Mouse (Mus musculus): ENCODE data around the gene Gm27021. TPM values are rescaled to one million over a fixed set of nuclear protein-coding genes. Genes with fewer than 3 reads are reported as not detected.

The Gm27021 gene
- polyA plus RNA-seq, 1 experiment from 2014 or later = 2.3 TPM

GRCm38 (mm10) chr8:120565151-120565711 lies 102.6 kb downstream of the Gm27021 start:
- Histone ChIP-seq H3K36me3 (ENCODE audit: control insufficient read depth, insufficient read depth, low read length) (peaks cover 32% of the 10 kb centered on the region), H3K4me2 (ENCODE audit: low read depth) (no peak overlapping the region), H3K4me1 (ENCODE audit: control insufficient read depth, insufficient read depth, low read length) (peaks cover 57% of the 10 kb centered on the region), H3K27me3 (ENCODE audit: control insufficient read depth, insufficient read depth, low read length) (no peaks in the 10 kb centered on the region), H3K27ac (ENCODE audit: low read depth, low read length) (peak overlapping the region; percentile 67), H3K4me3 (ENCODE audit: low read depth, low read length) (no peak overlapping the region), H3K9ac (ENCODE audit: low read length) (no peak overlapping the region), H3K9me3 (ENCODE audit: control insufficient read depth, low read length) (no peaks in the 10 kb centered on the region)
- DNase-seq (ENCODE audit: low spot score) (peak; percentile 62), ATAC-seq (ENCODE audit: insufficient read depth, low FRiP score, low TSS enrichment) (peak; percentile 54)
- 18% methylated on average over 7 of the region's 7 CpGs for WGBS

- WGBS = 56% methylated on average over 20 of the region's 20 CpGs
- DNase-seq (ENCODE audit: low spot score) (peak; percentile 68), ATAC-seq (ENCODE audit: insufficient read depth, low FRiP score, low TSS enrichment) (0 out of 2 replicates have a peak, but pooled peaks have one; percentile 29)
Observed at GRCm38 (mm10) chr8:120563851-120564837, 103.7 kb downstream of the Gm27021 start.

GRCm38 (mm10) chr8:120563348-120563724 lies 104.5 kb downstream of the Gm27021 start:
- peaks cover 70% of the 10 kb centered on the region for H3K4me1 ChIP-seq (ENCODE audit: control insufficient read depth, insufficient read depth, low read length)
- H3K36me3 ChIP-seq (ENCODE audit: control insufficient read depth, insufficient read depth, low read length) = peaks cover 24% of the 10 kb centered on the region
- DNase-seq (ENCODE audit: low spot score) (peak; percentile 69), ATAC-seq (ENCODE audit: insufficient read depth, low FRiP score, low TSS enrichment) (no peak)
- no peak overlapping the region for H3K9ac ChIP-seq (ENCODE audit: low read length)
- no peak overlapping the region for H3K4me3 ChIP-seq (ENCODE audit: low read depth, low read length)
- no peak overlapping the region for H3K4me2 ChIP-seq (ENCODE audit: low read depth)
- 18% methylated on average over 8 of the region's 8 CpGs for WGBS
- H3K27me3 ChIP-seq (ENCODE audit: control insufficient read depth, insufficient read depth, low read length) = no peaks in the 10 kb centered on the region
- no peaks in the 10 kb centered on the region for H3K9me3 ChIP-seq (ENCODE audit: control insufficient read depth, low read length)
- H3K27ac ChIP-seq (ENCODE audit: low read depth, low read length) = peak overlapping the region; percentile 67

More at GRCm38 (mm10) chr8:120563851-120564837, 103.7 kb downstream of the Gm27021 start:
- H3K9ac ChIP-seq (ENCODE audit: low read length) = no peak overlapping the region
- H3K4me1 ChIP-seq (ENCODE audit: control insufficient read depth, insufficient read depth, low read length) = peaks cover 63% of the 10 kb centered on the region
- H3K4me2 ChIP-seq (ENCODE audit: low read depth) = no peak overlapping the region
- H3K9me3 ChIP-seq (ENCODE audit: control insufficient read depth, low read length) = no peaks in the 10 kb centered on the region
- H3K27me3 ChIP-seq (ENCODE audit: control insufficient read depth, insufficient read depth, low read length) = no peaks in the 10 kb centered on the region
- H3K36me3 ChIP-seq (ENCODE audit: control insufficient read depth, insufficient read depth, low read length) = peaks cover 31% of the 10 kb centered on the region
- H3K4me3 ChIP-seq (ENCODE audit: low read depth, low read length) = no peak overlapping the region
- H3K27ac ChIP-seq (ENCODE audit: low read depth, low read length) = peak overlapping the region; percentile 67

DNA sequence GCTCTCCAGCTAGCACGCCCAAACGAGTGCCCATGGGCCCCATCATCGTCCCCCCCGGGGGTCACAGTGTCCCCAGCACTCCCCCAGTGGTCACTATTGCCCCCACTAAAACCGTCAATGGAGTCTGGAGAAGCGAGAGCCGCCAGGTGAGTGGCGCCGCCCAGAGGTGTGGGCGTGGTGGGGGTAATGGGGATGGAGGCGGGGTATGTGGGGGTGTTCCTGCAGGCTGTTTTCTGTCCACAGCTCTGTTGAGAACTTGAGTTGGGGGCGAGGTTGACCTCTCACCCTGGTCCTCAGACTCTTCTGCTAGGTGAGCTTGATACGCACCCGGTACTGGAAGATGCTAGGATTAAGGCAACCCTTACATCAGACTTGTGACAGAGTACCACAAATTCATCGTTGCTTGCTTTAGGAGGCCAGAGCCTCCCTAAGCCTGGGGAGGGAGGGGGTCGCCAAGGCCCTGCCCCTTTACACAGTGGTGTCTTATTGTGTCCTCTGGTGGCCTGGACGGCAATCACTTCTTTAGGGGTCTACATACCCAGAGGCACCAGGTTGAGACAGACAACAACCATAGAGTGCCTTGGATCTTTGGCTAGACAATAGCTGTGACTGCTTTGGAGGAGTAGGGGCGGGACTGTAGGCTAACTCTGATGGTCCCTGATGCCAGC lies 105.1 kb downstream of the Gm27021 start:
- peak overlapping the region; percentile 67 for H3K27ac ChIP-seq (ENCODE audit: low read depth, low read length)
- no peak for DNase-seq (ENCODE audit: low spot score)
- H3K4me1 ChIP-seq (ENCODE audit: control insufficient read depth, insufficient read depth, low read length) = peaks cover 76% of the 10 kb centered on the region
- 0 out of 2 replicates have a peak overlapping the region, but pooled peaks have one; percentile 3 for H3K9ac ChIP-seq (ENCODE audit: low read length)
- H3K9me3 ChIP-seq (ENCODE audit: control insufficient read depth, low read length) = no peaks in the 10 kb centered on the region
- peaks cover 19% of the 10 kb centered on the region for H3K36me3 ChIP-seq (ENCODE audit: control insufficient read depth, insufficient read depth, low read length)
- no peak for ATAC-seq (ENCODE audit: insufficient read depth, low FRiP score, low TSS enrichment)
- H3K4me3 ChIP-seq (ENCODE audit: low read depth, low read length) = no peak overlapping the region
- 82% methylated on average over 18 of the region's 18 CpGs for WGBS
- H3K4me2 ChIP-seq (ENCODE audit: low read depth) = no peak overlapping the region
- H3K27me3 ChIP-seq (ENCODE audit: control insufficient read depth, insufficient read depth, low read length) = no peaks in the 10 kb centered on the region

DNA sequence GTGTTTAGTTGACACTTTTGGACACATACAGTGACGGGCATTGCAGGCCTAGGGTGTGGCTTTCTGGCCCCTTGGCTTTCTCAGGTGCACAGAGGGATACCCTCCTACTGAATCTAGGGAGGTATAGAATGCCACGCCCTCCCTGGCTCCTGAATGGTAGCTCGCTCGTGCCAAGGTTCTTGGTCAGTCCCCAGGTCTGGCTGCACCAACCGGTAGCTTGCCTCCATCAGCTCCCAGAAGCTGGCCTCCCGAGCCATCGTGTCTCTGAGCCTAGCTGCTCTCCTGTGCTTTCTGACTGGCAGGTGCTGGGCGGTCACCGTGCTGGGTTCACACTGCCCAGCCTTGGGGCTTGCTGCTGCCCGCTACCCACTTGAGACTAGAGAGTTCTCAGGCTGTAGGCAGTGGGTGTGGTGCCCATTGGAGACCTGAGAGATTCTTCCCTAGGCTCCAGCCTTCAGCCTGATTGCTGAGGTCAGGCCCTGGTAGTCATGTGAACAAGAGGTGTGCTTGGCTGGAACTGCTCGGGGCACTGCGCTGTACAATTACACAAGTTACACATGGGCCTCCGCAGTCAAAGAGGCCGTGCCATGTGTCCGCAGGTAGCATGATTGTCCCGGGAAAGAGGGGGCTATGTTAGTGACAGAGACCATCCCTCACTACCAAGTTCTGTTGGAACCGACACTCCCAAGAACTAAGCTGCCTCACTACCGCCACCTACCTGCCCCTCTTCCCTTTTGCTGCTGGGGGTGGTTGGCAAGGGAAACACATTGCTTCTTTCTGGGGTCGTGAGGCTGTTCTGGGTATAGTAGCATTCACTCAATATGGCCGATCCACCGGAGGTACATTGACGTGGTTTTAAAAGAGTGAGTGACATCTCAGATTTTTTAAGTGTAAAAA lies 106.1 kb downstream of the Gm27021 start:
- no peak for ATAC-seq (ENCODE audit: insufficient read depth, low FRiP score, low TSS enrichment)
- Histone ChIP-seq H3K27me3 (ENCODE audit: control insufficient read depth, insufficient read depth, low read length) (no peaks in the 10 kb centered on the region), H3K9ac (ENCODE audit: low read length) (no peak overlapping the region; the same call in 1 of the 2 replicates), H3K36me3 (ENCODE audit: control insufficient read depth, insufficient read depth, low read length) (peaks cover 9% of the 10 kb centered on the region), H3K4me3 (ENCODE audit: low read depth, low read length) (no peak overlapping the region), H3K4me2 (ENCODE audit: low read depth) (no peak overlapping the region), H3K9me3 (ENCODE audit: control insufficient read depth, low read length) (no peaks in the 10 kb centered on the region), H3K27ac (ENCODE audit: low read depth, low read length) (peak overlapping the region; percentile 67), H3K4me1 (ENCODE audit: control insufficient read depth, insufficient read depth, low read length) (peaks cover 86% of the 10 kb centered on the region)
- DNase-seq (ENCODE audit: low spot score) = no peak
- 86% methylated on average over 22 of the region's 22 CpGs for WGBS

DNA sequence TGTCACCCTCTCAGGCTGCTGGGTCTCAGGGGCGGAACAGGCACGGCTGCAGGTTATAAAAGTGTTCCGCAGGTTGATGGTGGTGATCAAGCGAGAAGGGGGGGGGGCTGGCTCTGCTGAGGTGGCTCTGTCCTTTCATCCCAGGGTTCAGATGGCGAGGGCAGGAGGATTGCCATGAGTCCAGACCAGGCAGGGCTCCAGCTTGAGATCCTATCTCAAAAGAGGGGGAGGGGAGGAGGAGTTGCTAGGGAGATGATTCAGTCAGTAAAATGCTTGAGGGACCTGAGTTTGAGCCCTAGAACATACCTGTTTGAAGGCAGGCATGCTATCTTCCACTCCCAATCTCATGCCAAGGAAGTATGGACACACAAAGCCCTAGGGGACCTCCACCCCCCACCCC lies 107.3 kb downstream of the Gm27021 start:
- WGBS = 59% methylated on average over 5 of the region's 5 CpGs
- Histone ChIP-seq H3K36me3 (ENCODE audit: control insufficient read depth, insufficient read depth, low read length) (peaks cover 4% of the 10 kb centered on the region), H3K9ac (ENCODE audit: low read length) (no peak overlapping the region), H3K4me1 (ENCODE audit: control insufficient read depth, insufficient read depth, low read length) (peaks cover 92% of the 10 kb centered on the region), H3K4me3 (ENCODE audit: low read depth, low read length) (no peak overlapping the region), H3K27ac (ENCODE audit: low read depth, low read length) (peak overlapping the region; percentile 68; the same call in 1 of the 2 replicates), H3K27me3 (ENCODE audit: control insufficient read depth, insufficient read depth, low read length) (no peaks in the 10 kb centered on the region), H3K9me3 (ENCODE audit: control insufficient read depth, low read length) (no peaks in the 10 kb centered on the region), H3K4me2 (ENCODE audit: low read depth) (no peak overlapping the region)
- ATAC-seq (ENCODE audit: insufficient read depth, low FRiP score, low TSS enrichment) (no peak), DNase-seq (ENCODE audit: low spot score) (no peak)

- WGBS = 19% methylated on average over 11 of the region's 11 CpGs
- DNase-seq (ENCODE audit: low spot score) = peak; percentile 48
- Histone ChIP-seq H3K4me2 (ENCODE audit: low read depth) (no peak overlapping the region; the same call in 1 of the 2 replicates), H3K9me3 (ENCODE audit: control insufficient read depth, low read length) (no peaks in the 10 kb centered on the region), H3K36me3 (ENCODE audit: control insufficient read depth, insufficient read depth, low read length) (peaks cover 5% of the 10 kb centered on the region), H3K4me3 (ENCODE audit: low read depth, low read length) (no peak overlapping the region), H3K4me1 (ENCODE audit: control insufficient read depth, insufficient read depth, low read length) (peaks cover 90% of the 10 kb centered on the region), H3K27ac (ENCODE audit: low read depth, low read length) (peak overlapping the region; percentile 68), H3K9ac (ENCODE audit: low read length) (no peak overlapping the region), H3K27me3 (ENCODE audit: control insufficient read depth, insufficient read depth, low read length) (no peaks in the 10 kb centered on the region)
- ATAC-seq (ENCODE audit: insufficient read depth, low FRiP score, low TSS enrichment) = no peak
Observed at GRCm38 (mm10) chr8:120559654-120560053, 108.2 kb downstream of the Gm27021 start.

Measured in neural tube, embryonic 11.5 days (tissue).